Comparison of ENCODE assay signal across 8 mouse cellular contexts in the genomic region with DNA sequence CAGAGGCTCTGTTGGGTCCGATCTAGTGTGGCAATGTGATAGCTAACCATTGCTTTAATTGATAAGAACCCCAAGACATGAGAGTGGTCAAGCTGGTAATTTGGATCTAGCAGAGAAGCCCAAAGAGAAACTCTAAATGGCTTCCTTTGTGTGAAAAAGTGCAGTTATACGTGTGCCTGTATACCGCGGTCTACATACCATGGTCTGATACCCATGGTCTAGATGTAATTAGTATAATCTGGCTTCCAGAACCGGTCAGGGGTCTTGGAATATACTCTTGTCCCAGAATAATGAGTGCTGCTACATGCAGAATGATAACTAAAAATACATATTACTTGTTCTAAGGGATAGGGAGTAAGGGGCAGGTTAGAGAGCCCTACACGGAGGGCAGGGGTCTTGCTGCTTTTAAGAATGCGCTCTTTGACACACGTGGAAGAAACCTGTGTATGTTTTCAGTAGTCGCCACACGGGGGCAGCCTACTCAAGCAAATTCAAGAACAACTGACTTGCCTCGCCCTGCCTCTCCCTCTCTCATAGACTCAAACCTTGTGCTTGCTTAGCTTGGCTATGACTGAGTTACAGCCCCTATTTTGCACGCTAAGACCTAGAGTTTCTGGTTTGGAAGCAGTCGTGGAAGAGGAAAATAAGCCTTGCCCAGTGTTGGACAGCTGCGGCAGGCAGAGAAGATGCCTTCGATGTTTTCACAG. TPM values are rescaled to one million over a fixed set of nuclear protein-coding genes. Genes with fewer than 3 reads are reported as not detected.
DNase-seq lines count a peak whose midpoint lies in the region; ATAC-seq lines count a peak whose summit lies in the region.

No protein-coding gene starts in this region.

- no peaks in the 10 kb centered on the region for H3K27me3 ChIP-seq in hindbrain, embryonic 15.5 days

- H3K9ac ChIP-seq in hindbrain, embryonic 15.5 days = no peak overlapping the region

- no peak overlapping the region for H3K4me2 ChIP-seq in hindbrain, embryonic 15.5 days

- H3K9me3 ChIP-seq in hindbrain, embryonic 15.5 days = no peaks in the 10 kb centered on the region

- peak; percentile 95 for DNase-seq in NIH3T3 (ENCODE audit: low read depth)
- DNase-seq in cerebellum, adult 8-10 months = peak; percentile 49
- DNase-seq in layer of hippocampus, postnatal 36 days = peak; percentile 33 to 38
- DNase-seq in lung, postnatal 25 days (ENCODE audit: low spot score) = peak; percentile 58
- DNase-seq in right cerebral cortex, adult 18-20 months = peak; percentile 68
- DNase-seq in urinary bladder, postnatal 25 days (ENCODE audit: low spot score) = peak; percentile 52

- no peaks in the 10 kb centered on the region for H3K36me3 ChIP-seq in hindbrain, embryonic 15.5 days

- ATAC-seq in frontal cortex, adult (ENCODE audit: low TSS enrichment) = peak; percentile 88
- peak; percentile 81 for ATAC-seq in hindbrain, embryonic 15.5 days (ENCODE audit: low FRiP score, low read depth)

- 55% methylated on average over 15 of the region's 15 CpGs for WGBS in hindbrain, embryonic 15.5 days

- H3K4me3 ChIP-seq in hindbrain, embryonic 15.5 days = no peak overlapping the region

- no peaks in the 10 kb centered on the region for H3K4me1 ChIP-seq in hindbrain, embryonic 15.5 days (replicated peaks)

- H3K27ac ChIP-seq in hindbrain, embryonic 15.5 days (replicated peaks) = no peak overlapping the region

RNA-seq across cellular contexts. Expression of a gene that starts 23.4 kb away (rescaled TPM):
- 6.1 and 7.0 TPM in 2 replicates for polyA plus RNA-seq in hindbrain, embryonic 15.5 days (2015; fragmentation: Nextera tagmentation; extraction: Ambion mirVana)
- total RNA-seq in layer of hippocampus, postnatal 36 days (2021) = 1 to 10 TPM; 7.7 to 9.3 TPM

Comparison
In these comparisons a context has a peak if more than half of its experiments do, and no peak if none do; other contexts are left out.
1. DNase-seq: peak in every context shown above with its lines; median percentile 95 in NIH3T3; 68 in right cerebral cortex, adult 18-20 months; 58 in lung, postnatal 25 days; 52 in urinary bladder, postnatal 25 days; 49 in cerebellum, adult 8-10 months; 36 in layer of hippocampus, postnatal 36 days.